In the genomic region with DNA sequence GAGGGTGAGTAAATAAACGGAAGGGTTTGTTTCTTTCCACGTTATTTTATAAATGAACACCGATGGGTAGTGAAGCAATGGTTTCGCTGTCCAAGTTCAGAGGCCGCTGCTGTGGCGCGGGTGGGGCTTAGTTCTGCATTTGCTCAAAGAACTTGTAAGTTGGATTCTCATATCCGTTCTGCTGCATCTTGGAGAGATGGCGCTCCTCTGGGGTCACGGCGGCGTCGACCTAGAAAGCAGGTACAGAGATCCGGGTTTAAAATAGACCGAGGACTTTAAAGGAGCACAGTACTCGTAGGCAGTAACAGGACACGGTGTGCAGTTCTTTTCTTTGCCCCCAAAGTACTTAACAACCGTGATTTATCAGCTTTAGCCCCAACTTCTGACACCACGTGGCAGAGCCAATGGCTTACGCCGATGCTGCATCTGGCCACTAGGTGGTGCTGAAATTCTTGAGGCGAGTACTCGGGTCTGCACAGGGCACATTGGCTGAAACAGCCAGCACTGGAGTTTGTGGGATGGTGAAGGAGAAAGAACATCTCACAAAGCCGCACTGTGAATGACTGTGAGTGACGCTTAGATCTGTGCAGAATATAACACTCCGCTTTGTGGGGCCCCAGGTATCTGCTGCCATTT, we compare ENCODE assay signal across 8 mouse cellular contexts.
DNase-seq lines count a peak whose midpoint lies in the region; ATAC-seq and TF ChIP-seq lines count a peak whose summit lies in the region.

No protein-coding gene starts in this region.

- 31% methylated on average over 26 of the region's 26 CpGs for WGBS in forebrain, embryonic 13.5 days
- WGBS in heart, postnatal 0 days, result 32% methylated on average over 26 of the region's 26 CpGs
- WGBS in liver, embryonic 14.5 days (ENCODE audit: insufficient replicate concordance), result 29% methylated on average over 26 of the region's 26 CpGs
- 33% methylated on average over 26 of the region's 26 CpGs for WGBS in neural tube, embryonic 13.5 days

- ATAC-seq in forebrain, embryonic 13.5 days, result peak; percentile 94
- ATAC-seq in heart, postnatal 0 days (ENCODE audit: insufficient read depth, low read depth), result peak; percentile 85
- ATAC-seq in liver, embryonic 14.5 days (ENCODE audit: insufficient read depth), result peak; percentile 55; the same call in 1 of the 2 replicates
- ATAC-seq in neural tube, embryonic 13.5 days (ENCODE audit: low read depth), result peak; percentile 92

- no peak overlapping the region for H3K4me2 ChIP-seq in forebrain, embryonic 13.5 days
- no peak overlapping the region; the same call in 1 of the 2 replicates for H3K4me2 ChIP-seq in heart, postnatal 0 days (ENCODE audit: low read depth, low read length)
- H3K4me2 ChIP-seq in liver, embryonic 14.5 days (ENCODE audit: low read depth), result no peak overlapping the region
- no peak overlapping the region for H3K4me2 ChIP-seq in neural tube, embryonic 13.5 days

- peak; percentile 97 for TF ChIP-seq CTCF in heart, postnatal 0 days (IDR thresholded peaks at IDR 0.05; ENCODE audit: low read depth)
- peak; percentile 90 for TF ChIP-seq CTCF in liver, embryonic 14.5 days (IDR thresholded peaks at IDR 0.05; ENCODE audit: low read depth)

- no peaks in the 10 kb centered on the region for H3K27me3 ChIP-seq in forebrain, embryonic 13.5 days
- H3K27me3 ChIP-seq in heart, postnatal 0 days (ENCODE audit: control insufficient read depth, insufficient read depth, low read length), result no peaks in the 10 kb centered on the region
- H3K27me3 ChIP-seq in liver, embryonic 14.5 days (ENCODE audit: control insufficient read depth, insufficient read depth, low read length), result no peaks in the 10 kb centered on the region
- H3K27me3 ChIP-seq in neural tube, embryonic 13.5 days, result no peaks in the 10 kb centered on the region

- DNase-seq in CD4-positive, CD25-positive, alpha-beta regulatory T cell, adult 2 months (ENCODE audit: low read depth, low spot score), result peak; percentile 66
- peak; percentile 44 for DNase-seq in c-Kit-positive CD71-positive TER-119-negative erythroid progenitor cells, embryonic 14.5 days (ENCODE audit: low read depth)
- DNase-seq in heart, postnatal 0 days (ENCODE audit: low spot score), result peak; percentile 74
- DNase-seq in kidney, postnatal 36 days, result peak; percentile 82 to 92
- peak; percentile 23 to 39 (median 28) for DNase-seq in liver, embryonic 14.5 days (ENCODE audit: low read depth in 3 of 3, low spot score in 3 of 3)
- DNase-seq in telencephalon, adult 2 months (ENCODE audit: low read depth, low spot score), result peak; percentile 78

- peaks cover 34% of the 10 kb centered on the region for H3K36me3 ChIP-seq in forebrain, embryonic 13.5 days (ENCODE audit: poor library complexity, severe bottlenecking)
- H3K36me3 ChIP-seq in heart, postnatal 0 days (replicated peaks; ENCODE audit: control insufficient read depth, insufficient read depth, low read length), result peaks cover 40% of the 10 kb centered on the region
- no peaks in the 10 kb centered on the region for H3K36me3 ChIP-seq in liver, embryonic 14.5 days (replicated peaks; ENCODE audit: control insufficient read depth, insufficient read depth, low read depth)
- peaks cover 58% of the 10 kb centered on the region for H3K36me3 ChIP-seq in neural tube, embryonic 13.5 days

- H3K4me1 ChIP-seq in forebrain, embryonic 13.5 days, result peaks cover 19% of the 10 kb centered on the region
- 0 out of 2 replicates have a peak, but pooled peaks cover 8% of the 10 kb centered on the region for H3K4me1 ChIP-seq in heart, postnatal 0 days (ENCODE audit: control insufficient read depth, insufficient read depth)
- H3K4me1 ChIP-seq in liver, embryonic 14.5 days (replicated peaks; ENCODE audit: control insufficient read depth in 2 of 2, insufficient read depth in 2 of 2, low read length in 1 of 2), result no peaks in the 10 kb centered on the region
- peaks cover 10% of the 10 kb centered on the region for H3K4me1 ChIP-seq in neural tube, embryonic 13.5 days (replicated peaks)

- no peaks in the 10 kb centered on the region for H3K9me3 ChIP-seq in forebrain, embryonic 13.5 days (replicated peaks)
- no peaks in the 10 kb centered on the region for H3K9me3 ChIP-seq in heart, postnatal 0 days (replicated peaks; ENCODE audit: control insufficient read depth, low read length)
- no peaks in the 10 kb centered on the region for H3K9me3 ChIP-seq in liver, embryonic 14.5 days (ENCODE audit: control insufficient read depth, low read length)
- peaks cover 3% of the 10 kb centered on the region; the same call in 1 of the 2 replicates for H3K9me3 ChIP-seq in neural tube, embryonic 13.5 days

- no peak overlapping the region for H3K27ac ChIP-seq in forebrain, embryonic 13.5 days
- no peak overlapping the region for H3K27ac ChIP-seq in heart, postnatal 0 days (ENCODE audit: low read depth)
- H3K27ac ChIP-seq in liver, embryonic 14.5 days, result no peak overlapping the region
- H3K27ac ChIP-seq in neural tube, embryonic 13.5 days (replicated peaks), result no peak overlapping the region

- TF ChIP-seq EP300 in heart, postnatal 0 days (IDR thresholded peaks at IDR 0.05; ENCODE audit: low read depth), result no peak
- TF ChIP-seq EP300 in liver, embryonic 14.5 days (IDR thresholded peaks at IDR 0.05; ENCODE audit: low read depth), result no peak

- H3K9ac ChIP-seq in forebrain, embryonic 13.5 days, result no peak overlapping the region
- H3K9ac ChIP-seq in heart, postnatal 0 days (replicated peaks; ENCODE audit: low read depth, low read length), result no peak overlapping the region
- H3K9ac ChIP-seq in liver, embryonic 14.5 days (replicated peaks), result no peak overlapping the region
- no peak overlapping the region for H3K9ac ChIP-seq in neural tube, embryonic 13.5 days

- H3K4me3 ChIP-seq in forebrain, embryonic 13.5 days, result no peak overlapping the region
- no peak overlapping the region for H3K4me3 ChIP-seq in heart, postnatal 0 days (ENCODE audit: low read depth, low read length)
- H3K4me3 ChIP-seq in liver, embryonic 14.5 days (ENCODE audit: insufficient read depth in 1 of 2, low read depth in 2 of 2, low read length in 2 of 2), result no peak overlapping the region
- no peak overlapping the region for H3K4me3 ChIP-seq in neural tube, embryonic 13.5 days

Comparison
In these comparisons a context has a peak if more than half of its experiments do, and no peak if none do; other contexts are left out.
1. DNase-seq: peak in every context shown above with its lines; median percentile 87 in kidney, postnatal 36 days; 78 in telencephalon, adult 2 months; 74 in heart, postnatal 0 days; 66 in CD4-positive, CD25-positive, alpha-beta regulatory T cell, adult 2 months; 44 in c-Kit-positive CD71-positive TER-119-negative erythroid progenitor cells, embryonic 14.5 days; 28 in liver, embryonic 14.5 days.